Mouse (Mus musculus) lung, postnatal 4 days (tissue): ENCODE results near the gene Tbc1d14.

Source experiments
- DNase-seq, 2 experiments: peaks; one replicate each; pipeline ENCODE4 v3.0.0; 2021

Gene Tbc1d14

DNA sequence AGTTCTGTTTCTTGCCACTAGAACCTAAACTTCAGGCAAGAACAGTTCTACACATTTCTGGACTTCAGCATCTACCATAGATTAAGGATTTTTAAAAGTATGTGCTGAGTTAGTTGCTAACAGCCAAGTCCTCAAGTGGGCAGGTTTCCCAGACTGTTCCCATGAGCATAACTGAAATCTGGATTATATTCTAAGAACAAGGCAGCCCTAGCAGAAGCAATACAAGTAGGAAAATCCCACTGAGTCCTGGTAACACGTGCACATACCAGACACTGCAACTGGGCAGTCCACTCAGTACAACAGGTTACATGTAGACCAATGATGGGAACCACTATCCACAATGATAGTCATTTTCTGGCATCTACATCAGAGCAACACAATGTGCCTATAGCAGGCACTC lies 17.3 kb downstream of the Tbc1d14 start:
- no peak for DNase-seq

GRCm38 (mm10) chr5:36575227-36575626 lies 17.8 kb downstream of the Tbc1d14 start:
- peak; percentile 37 to 45 for DNase-seq

GRCm38 (mm10) chr5:36574147-36574870 lies 18.8 kb downstream of the Tbc1d14 start:
- peak; percentile 50 to 51 for DNase-seq

DNA sequence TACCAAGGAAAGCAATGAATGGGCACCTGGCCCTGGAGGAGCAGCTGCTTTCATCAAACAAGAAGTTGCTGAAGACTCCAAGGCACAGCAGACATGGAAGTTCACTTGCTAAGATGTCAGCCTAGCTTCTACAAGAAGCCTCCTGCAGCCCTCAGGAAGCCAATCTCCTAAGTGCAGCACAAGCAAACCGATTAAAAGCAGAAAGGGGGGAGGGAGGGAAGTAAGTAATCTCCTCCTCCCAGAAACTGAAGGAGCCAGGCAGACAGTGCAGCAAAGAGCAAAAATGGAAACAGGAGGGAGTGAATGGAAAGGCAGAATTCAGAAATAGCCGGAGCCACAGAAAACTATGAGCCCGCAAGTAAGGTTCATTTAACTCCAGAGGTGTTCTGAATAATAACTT lies 19.7 kb downstream of the Tbc1d14 start:
- DNase-seq = no peak

- DNase-seq = no peak
These were observed 21.7 kb downstream of the Tbc1d14 start for GRCm38 (mm10) chr5:36571371-36571770.

DNA sequence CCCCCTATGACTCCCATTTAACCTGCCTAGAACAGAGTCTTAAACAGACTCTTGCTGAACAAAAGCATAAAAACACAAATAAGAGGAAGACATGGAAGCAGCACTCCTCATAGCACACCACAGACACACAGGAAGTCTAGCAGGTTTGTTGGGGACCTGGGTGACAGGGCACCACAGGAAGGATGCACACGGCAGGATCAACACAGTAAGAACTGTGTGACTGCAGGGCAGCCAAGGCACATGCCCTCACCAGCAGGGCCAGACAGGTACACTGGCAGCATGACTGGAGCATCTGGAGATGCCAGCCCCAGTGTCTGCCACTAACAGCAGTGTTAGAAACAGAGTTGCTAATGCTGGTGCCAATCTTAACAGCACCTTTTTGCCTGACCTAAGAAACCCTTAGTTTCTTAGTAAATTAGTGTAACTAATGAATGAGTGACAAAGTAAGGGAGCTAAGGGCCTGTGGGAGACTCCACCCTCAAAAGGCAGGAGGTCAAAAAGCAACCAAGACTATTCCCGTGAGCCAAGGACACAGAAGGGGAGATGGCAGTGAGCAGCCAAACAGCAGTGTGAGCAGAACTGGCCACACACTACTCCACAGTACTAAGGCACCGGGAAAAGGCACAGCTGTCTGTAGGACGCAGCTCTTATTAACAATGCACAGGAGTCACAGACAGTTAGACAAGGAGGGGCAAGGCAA lies 22.4 kb downstream of the Tbc1d14 start:
- no peak for DNase-seq

GRCm38 (mm10) chr5:36570098-36570497 lies 23.0 kb downstream of the Tbc1d14 start:
- DNase-seq = no peak

DNA sequence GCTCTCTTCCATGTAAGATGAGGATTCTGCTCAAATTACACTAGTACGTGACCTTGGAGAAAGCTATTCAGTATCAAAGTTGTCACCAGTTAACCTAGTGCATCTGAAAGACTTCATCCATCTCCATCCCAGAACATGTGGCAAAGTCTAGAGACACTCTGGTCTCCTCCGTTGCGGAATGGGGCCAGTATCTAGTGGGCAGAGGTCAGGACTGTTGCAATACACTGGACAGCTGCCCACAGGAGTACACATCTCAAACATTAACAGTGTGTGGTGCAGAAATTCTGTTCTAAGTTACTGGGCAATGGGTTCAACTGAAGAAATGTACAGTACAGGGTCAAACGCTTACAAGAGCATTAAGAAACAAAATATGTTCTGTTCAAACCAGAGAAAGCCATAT lies 25.0 kb downstream of the Tbc1d14 start:
- peak; percentile 52 to 59 for DNase-seq

DNA sequence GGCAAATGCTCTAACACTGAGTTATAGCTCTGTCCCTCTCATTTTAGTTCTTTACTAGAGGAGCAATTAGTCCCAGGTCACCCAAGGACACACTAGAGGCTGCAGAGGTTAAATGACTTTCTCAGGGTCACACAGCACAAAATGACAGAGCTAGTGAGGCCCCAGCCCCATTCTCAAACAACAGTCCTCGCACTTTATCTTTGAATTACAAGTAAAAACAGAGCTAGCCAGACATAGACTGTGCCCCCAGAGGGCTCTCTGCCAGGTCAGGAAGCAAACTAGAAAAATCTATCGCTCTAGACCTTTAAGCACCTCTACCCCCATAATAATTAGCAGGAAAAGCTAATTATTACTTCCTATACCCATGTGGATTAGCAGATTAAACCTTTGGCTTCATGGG lies 25.4 kb downstream of the Tbc1d14 start:
- DNase-seq = no peak

DNA sequence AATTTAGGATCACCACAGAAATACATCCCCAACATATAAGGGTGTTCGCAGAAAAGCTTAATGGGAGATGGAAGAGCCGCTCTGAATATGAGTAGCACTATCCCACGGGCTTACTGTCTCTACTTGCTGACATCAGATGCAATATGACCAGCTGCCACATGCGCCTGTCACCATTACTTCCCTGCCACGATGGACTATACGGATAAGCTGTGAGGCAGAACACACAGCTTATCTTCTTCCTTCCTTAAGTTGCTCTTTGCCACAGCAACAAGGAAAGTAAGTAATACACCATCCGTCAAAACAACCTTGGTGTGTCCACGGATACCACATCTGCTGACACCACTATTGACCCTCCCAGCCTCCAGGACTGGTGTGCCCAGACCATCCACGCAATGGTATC lies 28.5 kb downstream of the Tbc1d14 start:
- DNase-seq = no peak

GRCm38 (mm10) chr5:36563741-36564140 lies 29.3 kb downstream of the Tbc1d14 start:
- peak in 1 of 2 experiments; percentile 31 for DNase-seq

DNA sequence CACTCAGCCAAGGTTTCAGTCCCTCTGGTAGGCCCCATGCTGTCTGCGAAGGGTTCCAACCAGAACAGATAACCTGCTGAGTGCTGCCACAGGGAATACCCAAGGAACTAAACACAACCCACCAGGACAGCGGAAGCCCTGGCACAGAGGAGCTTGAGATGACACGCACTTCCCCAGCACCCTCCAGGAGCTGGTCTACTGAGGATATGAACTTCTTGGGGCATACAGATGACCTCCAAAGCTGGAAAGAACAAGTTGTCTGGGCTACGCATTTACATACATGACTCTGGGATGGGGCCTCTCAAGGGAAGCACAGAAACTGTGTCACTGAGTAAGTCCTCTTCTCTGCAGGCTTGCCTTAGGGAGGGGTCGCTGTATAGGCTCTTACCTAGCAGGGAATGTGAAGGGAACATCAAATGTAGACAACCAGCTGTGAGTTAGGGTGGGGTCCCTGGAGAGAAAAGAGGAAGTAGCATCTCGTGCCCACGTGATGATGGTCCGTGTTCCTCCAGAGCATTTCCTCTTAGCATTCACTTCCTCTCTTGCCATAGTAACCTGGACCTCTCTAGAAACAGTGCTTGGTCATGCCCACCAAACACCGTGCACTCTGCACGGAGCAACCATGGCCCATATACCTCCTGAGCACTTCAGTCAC lies 30.2 kb downstream of the Tbc1d14 start:
- peak; percentile 54 to 63 for DNase-seq

- DNase-seq = no peak
These were observed 31.6 kb downstream of the Tbc1d14 start for GRCm38 (mm10) chr5:36561509-36561908.

DNA sequence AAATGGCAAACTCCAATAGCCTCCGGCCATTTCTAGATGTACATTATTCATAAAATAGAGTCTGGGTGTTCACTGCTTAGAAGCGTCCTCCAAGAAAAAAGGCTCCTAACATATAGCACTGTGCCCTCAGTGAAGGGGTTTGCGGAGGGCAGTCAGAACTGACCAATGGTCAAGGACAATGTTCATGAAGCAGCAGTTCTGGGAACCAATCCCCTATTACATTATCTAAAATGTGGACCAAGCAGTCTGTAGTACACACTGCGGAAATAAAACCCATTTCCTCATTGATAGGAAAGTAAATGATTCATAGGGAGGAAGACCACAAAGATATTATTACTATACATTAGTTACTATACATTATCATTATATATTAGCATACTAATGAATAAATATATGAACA lies 32.6 kb downstream of the Tbc1d14 start:
- DNase-seq = no peak

DNA sequence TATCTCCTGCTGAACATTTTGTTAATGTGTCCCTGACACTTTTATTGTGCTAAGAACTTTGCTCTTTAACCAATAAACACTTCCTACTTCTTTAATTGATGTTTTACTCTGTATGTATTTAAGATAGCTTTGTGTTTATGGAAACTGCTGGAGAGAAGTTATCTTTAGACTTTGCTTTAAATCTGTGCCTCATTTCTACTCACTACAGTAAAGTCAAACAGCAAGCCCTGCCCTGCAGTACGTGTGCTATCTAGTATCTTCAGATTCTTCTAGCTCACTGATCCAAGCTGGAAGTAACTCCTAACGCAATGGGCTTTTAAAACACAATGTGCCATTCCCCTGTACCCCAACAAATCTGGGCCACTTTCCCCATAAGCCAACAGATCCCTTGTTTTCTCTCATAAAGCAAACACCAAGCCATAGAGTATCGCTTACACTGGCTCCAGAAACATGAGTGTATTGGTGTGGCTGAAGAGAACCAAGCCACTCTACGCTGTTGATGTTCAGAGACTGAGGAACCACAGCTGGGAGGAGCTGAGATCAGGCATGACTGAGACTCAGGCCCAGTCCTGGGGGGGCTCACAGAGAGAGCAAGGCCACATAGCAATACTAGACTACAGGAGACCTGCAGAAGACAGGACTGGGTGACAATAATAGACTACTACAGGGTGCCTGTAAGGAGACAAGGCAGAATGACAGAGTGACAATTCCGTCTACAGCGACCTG lies 33.4 kb downstream of the Tbc1d14 start:
- peak in 1 of 2 experiments; percentile 53 for DNase-seq

GRCm38 (mm10) chr5:36559106-36559505 lies 34.0 kb downstream of the Tbc1d14 start:
- DNase-seq = no peak

GRCm38 (mm10) chr5:36558526-36558925 lies 34.5 kb downstream of the Tbc1d14 start:
- no peak for DNase-seq

GRCm38 (mm10) chr5:36557584-36558308 lies 35.3 kb downstream of the Tbc1d14 start:
- peak in 1 of 2 experiments; percentile 32 for DNase-seq

GRCm38 (mm10) chr5:36556906-36557305 lies 36.2 kb downstream of the Tbc1d14 start:
- no peak for DNase-seq

- DNase-seq = no peak
These were observed 36.8 kb downstream of the Tbc1d14 start for GRCm38 (mm10) chr5:36556289-36556688.

GRCm38 (mm10) chr5:36554496-36554895 lies 38.6 kb downstream of the Tbc1d14 start:
- DNase-seq = no peak

DNA sequence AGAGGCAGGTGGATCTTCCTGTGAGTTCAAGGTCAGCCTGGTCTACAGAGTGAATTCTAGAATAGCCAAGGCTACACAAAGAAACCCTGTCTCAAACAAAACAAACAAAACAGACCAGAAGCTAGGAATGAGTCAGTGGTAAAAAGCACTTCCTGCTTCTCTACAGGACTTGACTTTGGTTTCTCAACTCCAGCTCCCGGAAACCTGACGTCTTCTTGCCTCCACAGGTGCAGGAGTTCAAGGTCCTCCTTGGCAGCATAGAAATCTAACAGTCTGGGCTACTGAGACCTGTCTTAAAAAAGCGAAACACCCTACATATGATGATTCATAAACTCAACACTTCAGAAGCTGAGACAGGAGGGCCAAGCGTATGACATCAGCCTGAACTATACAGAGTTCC lies 39.2 kb downstream of the Tbc1d14 start:
- DNase-seq = no peak
